Mouse (Mus musculus) layer of hippocampus, adult 9-10 months (tissue): ENCODE results near the gene Dhrs11.
"Not testable (repeated sequence)": the region's sequence is repeated elsewhere in the genome, so short reads cannot be mapped to it uniquely, and the experiment has no call there.

ENCODE experiments used
- DNase-seq: peaks from one replicate; pipeline ENCODE4 v3.0.0; 2022; ENCODE audit warnings: low spot score

Dhrs11 gene

DNA sequence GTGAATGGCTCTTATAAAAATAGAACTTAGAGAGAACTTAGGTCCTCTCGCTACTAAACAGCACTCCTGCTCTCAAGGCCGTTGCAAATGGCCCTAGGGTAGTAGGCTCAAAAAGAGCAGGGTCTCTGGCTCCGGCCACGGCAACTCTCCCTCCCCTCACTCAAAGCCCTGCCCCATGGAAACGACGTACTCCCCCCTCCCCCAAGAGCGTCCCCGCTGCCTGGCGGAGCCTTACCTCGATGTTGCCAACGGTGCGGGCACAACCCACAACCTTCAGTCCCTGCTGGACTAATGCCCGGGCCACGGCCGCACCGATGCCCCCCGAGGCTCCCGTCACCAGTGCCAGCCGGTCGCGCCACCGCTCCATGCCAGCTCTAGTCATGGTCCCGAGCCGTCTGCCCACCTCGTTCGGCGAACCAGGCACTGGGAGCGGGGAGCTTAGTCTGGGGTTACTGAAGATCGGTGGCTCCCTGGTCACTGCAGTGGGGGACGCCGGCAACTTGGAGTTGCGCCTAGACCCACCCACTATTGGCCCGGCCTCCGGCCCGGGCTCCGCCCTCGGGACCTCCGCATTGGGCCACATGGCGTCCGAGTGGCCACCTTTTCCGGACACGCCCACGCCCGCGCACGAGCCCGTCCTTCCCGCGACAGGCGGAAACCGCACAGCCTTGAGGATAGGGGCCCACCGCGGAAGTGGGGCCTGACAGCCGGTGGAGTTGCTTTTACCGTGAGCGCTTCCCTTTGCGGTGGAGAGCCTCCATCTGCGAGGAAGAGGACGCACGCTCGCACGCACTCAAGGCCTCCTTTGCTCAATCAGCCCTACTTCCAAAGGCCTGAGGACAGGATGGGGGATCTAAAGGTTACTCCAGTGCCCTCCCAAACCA, at the start of gene Dhrs11:
Gene Dhrs11 (minus strand): TSS at position 479 of the 884 bp plus-strand sequence.
- DNase-seq, result peak; percentile 46

DNA sequence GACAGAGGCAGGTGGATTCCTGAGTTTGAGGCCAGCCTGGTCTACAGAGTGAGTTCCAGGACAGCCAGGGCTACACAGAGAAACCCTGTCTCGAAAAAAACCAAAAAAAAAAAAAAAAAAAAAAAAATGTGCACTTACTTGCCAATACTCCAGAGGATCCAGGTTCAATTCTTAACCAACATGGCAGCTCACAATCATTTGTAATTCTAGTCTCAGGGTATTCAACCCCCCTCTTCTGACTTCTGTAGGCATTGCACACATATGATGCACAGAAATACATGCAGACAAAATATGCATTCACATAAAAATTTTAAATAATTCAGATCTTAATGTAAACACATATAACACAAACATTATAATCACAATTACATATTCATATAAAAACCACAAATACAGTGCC, 47.2 kb upstream of the Dhrs11 start:
- DNase-seq, result not testable (repeated sequence)

GRCm38 (mm10) chr11:84873042-84873833, 44.4 kb upstream of the Dhrs11 start:
- no peak for DNase-seq

GRCm38 (mm10) chr11:84871548-84872069, 42.8 kb upstream of the Dhrs11 start:
- no peak for DNase-seq

- peak; percentile 26 for DNase-seq
Observed at GRCm38 (mm10) chr11:84871046-84871445, 42.3 kb upstream of the Dhrs11 start.

GRCm38 (mm10) chr11:84870337-84871043, 41.7 kb upstream of the Dhrs11 start, which contains the start of gene Ggnbp2:
Ggnbp2 (minus strand) TSS chr11:84870817.
- peak; percentile 69 for DNase-seq

DNA sequence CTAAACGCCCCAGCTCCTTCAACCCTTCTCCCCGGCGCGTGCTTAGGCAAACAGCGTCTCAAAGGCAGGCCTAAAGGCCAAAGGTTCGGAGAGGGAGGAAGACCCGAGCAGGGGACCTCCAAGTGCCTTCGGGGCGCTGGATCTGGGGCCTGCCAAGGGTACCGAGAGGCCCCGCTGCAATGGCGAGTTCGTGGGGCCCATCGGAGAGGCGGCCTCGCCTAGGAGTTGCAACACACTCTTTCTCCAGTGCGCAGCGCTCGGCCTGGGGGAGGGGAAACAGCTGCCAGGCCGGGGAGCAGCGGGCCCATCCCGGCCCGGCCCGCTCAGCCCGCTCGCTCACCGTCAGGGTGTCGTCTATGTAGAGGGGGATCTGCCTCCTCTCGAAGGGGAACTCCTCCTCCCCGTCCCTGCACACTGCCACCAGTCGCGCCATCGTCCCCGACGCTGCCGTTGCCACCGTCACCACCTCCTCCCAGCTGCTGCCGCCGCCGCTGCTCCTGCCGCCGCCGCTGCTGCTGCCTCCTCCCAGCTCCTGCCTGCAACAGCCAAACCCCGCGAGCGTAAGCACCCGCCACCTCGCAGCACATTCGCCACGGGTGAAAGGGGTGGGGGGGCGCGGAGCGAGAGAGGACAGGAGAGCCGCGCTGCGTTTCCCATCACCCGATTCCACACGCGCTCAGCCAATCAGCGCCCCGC, 40.9 kb upstream of the Dhrs11 start:
- DNase-seq, result peak; percentile 74

- DNase-seq, result no peak
Observed at GRCm38 (mm10) chr11:84868786-84869259, 40.0 kb upstream of the Dhrs11 start.

GRCm38 (mm10) chr11:84867586-84867985, 38.8 kb upstream of the Dhrs11 start:
- DNase-seq, result no peak

DNA sequence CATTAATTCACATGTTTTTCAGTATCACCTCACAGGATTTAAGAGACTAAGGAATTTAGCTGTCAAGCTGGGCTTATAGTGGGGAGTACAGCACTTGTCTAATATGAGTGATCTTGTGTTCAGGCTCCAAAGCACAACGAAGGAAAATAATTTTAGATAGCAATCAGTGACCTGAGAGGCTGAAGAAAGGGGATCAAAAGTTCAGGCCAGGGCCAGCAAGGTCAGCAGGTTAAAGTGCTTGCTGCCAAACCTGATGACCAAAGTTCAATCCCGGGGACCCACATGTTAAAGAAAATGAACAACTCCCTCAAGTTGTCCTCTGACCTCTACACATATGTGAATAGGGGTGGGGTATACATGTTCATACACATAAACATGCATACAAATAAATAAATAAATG, 36.5 kb upstream of the Dhrs11 start:
- no peak for DNase-seq

DNA sequence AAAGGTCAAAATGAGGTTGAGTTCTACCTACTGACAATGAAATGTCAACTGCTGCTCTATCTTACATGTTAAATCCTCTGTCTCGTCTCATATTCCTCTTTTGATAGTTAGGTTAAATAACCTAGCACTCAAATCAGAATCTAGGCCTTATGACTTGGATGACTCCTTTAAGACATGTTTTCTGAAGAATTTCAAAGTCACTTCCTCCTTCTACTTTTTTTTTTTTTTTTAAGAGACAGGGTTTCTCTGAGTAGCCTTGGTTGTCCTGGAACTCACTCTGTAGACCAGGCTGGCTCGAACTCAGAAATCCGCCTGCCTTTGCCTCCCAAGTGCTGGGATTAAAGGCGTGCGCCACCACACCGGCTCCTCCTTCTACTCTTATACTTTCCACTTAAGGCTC, 26.5 kb upstream of the Dhrs11 start:
- DNase-seq, result no peak

DNA sequence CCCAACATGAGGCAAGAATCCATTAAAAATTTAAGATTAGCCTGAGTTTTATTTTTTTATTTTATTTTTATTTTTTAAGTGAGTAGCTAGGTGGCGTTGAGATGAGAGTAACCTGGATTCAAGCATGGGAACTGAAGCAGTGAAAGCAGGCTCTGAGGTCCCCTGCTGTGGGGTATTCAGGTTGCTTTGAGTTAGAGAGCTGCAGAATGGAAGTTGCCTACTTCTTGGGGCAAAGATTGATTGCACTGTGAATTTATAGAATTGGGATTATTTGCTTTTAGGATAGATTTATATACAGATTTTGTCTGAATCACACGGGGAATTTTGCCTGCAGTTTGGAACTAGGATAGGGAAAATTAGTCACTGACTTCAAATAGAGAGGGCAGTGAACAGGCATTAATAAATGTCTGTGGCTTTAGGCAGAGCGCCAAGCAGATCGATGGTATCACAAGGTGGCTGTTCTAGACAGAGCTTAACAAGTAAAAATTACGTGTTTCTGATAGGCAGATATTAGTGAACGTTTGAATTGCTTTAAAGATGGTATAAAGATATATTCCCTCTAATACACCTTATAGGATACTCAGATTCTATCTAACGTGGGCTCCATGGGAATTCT, 18.8 kb upstream of the Dhrs11 start:
- DNase-seq, result no peak

DNA sequence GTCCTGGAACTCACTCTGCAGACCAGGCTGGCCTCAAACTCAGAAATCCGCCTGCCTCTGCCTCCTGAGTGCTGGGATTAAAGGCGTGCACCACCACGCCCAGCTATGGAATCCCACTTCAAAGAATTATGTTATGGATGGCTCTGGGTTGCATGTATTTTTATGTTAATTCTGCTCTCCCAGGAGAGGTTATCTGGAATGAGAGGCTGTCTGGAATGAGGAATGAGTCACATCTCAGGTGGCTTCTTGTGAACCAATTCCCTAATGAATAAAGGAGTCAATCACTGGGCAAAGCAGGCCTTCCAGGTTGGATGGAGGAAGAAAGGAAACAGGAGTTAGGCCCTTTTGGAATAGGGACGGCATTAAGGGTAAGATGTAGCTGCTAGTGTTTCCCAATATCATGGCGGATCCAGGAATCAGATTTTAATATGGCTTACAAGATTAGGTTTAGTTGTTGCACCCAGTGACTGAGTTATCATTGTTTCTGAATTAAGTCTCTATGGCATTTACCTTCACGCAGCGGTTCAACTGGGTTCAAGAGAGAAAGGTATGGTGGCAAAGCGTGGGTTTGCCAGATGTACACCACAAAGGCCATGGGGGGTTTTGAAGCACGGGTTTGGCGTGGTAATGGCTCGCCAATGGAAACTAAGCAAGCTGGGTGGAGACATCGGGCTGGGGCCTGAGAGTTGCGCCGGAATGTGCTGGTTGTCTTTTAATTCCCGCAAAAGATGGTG, 18.1 kb upstream of the Dhrs11 start:
- DNase-seq, result no peak

GRCm38 (mm10) chr11:84839330-84839729, 10.5 kb upstream of the Dhrs11 start:
- DNase-seq, result no peak

- DNase-seq, result not testable (repeated sequence)
Observed at GRCm38 (mm10) chr11:84829495-84829894, 701 bp upstream of the Dhrs11 start.

DNA sequence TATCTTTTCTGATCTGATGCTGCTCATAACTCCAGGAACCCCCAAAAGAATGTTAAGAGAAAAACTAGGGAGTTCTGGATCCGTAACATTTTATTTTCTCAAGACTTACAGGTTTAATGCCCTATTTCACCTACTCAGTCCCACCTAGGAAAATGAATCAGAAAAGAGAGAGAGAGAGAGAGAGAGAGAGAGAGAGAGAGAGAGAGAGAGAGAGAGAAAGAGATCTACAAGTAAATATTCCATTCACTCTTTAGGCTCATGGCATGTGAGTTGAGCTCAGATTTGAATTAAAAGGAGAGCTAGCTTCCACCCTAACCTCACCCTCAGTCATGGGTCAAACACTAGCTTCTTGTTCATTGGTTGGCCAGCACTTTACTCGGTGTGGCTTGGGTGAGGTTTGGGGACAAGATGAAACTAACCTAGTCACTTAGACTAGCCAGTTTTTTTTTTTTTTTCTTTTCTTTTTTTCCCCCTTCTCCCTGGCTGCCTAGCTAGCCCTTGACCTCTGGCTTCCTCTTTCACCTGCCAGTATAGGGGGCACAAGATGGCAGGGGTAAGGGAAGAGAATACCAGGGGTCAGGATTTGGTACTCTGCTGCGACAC, 792 bp downstream of the Dhrs11 start:
- DNase-seq, result no peak

DNA sequence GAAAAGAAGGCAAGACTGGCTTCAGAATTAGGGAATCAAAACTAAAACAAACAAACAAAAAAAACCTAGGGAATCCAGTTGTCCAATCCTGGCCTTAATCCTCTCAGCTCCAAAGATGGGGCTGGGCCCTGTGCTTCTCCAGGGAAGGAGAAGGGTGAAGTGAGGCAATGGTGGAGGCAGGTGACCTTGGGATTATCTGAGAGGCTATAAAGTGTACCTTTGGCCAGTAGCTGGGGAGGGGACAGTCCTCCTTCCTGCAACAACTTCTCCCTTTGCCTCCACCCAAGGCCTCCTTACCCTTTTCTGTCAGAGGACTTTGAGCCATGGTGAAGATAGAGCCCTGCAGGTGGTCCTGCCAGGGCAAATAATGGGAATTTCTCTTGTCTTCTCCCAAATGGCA, 1.3 kb downstream of the Dhrs11 start:
- DNase-seq, result no peak

DNA sequence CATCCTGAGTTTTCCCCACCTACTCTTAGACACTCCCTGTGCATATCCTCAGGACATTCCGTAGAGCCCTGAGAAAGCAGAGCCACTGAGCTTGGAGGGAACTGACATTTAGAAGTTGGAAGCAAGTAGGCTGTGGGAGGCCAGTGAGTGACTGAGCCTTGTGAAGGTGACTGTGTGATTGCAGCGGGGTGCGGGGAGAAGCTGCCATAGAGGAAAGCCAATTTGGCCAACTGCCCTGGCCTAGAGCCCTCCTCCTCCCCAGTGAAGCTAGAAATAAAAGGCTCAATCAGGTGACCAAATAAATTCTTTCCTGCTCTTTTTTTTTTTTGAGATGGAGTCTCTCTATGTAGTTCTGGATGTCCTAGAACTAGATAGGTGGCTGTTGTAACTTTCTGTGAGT, 2.6 kb downstream of the Dhrs11 start:
- DNase-seq, result peak; percentile 27

- DNase-seq, result no peak
Observed at GRCm38 (mm10) chr11:84825261-84825807, 3.5 kb downstream of the Dhrs11 start.
